Mouse (Mus musculus) ZHBTc4 (cell line): ENCODE measurements around the gene Crym.

Experiments
- DNase-seq: peaks from one replicate; pipeline ENCODE4 v3.0.0-alpha.2; 2011; ENCODE audit warnings: low read depth, low spot score

Crym gene

DNA sequence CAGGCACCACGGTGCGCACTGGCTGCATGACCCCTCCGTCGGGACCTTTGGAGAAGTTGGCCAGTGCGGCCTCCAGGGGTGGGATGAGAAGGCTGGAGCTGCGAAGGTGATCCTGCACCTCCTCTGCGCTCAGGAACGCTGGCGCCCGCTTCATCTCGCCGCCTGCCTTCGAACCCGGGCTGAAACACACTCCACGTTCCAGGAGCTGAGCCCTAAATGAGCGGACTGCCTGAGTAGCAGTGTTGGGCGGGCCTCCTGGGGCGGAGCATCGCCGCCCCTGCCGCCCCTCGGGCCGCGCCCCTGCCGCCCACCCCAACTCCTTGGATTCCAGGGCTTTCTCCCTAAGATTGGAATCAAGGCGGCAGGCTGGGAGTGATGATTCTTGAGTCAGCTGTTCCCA is at the start of gene Crym:
Gene Crym (minus strand): TSS at position 341 of the 400 bp plus-strand sequence.
- DNase-seq, result peak; percentile 63

DNA sequence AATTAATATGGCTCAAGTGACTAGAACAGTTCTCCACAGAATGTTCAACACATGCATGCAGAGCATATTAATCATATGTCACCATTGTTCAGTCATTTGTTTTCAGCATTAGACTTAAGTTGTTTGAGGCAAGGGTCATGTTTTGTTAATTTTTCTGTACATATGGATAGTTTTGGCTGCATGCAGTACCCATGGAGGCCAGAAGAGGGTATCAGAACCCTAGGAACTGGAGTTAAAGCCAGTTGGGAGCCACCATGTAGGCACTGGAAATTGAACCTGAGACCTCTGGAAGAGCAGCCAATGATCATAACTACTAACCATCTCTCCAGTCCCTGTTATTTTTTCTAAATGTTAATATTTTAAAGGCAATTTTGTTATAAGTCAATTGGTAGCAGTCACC is 39.2 kb upstream of the Crym start:
- DNase-seq, result peak; percentile 55

DNA sequence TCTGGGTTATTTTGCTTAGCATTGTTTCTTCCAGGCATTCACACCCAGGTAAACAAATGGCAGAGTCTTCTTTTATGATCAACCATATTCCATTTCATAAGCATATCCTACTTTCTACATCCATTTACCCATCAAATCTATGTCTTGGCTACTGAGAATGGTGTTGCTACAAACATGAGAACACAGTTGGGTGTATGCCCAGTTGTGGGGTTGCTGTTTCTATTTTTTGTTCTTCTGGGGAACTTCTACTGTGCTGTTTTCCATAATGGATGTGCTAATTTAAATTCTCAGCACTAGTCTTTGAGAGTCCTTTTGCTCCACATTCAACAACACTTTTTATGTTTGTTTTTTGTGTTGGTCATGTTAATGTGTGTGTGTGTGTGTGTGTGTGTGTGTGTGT is 26.6 kb upstream of the Crym start:
- no peak for DNase-seq

DNA sequence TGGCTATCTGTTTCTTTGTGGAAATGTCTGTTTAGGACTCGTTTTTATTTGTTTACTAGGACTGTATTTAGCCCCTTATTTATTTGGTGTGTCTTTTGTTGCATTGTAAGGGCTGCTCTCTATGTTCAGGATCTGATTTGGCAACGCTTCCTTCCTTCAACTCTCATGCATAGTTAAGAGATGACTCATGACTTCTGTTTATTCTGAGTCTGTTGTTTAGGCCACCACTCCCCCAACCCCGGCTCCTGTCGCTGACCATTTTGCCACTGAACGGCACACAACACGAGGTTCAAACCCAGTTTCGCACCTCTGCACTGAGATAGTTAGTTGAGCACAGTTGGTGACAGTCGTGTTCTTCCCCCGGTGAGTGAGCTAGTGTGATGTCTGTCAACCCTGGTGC is 4.1 kb upstream of the Crym start:
- DNase-seq, result no peak

DNA sequence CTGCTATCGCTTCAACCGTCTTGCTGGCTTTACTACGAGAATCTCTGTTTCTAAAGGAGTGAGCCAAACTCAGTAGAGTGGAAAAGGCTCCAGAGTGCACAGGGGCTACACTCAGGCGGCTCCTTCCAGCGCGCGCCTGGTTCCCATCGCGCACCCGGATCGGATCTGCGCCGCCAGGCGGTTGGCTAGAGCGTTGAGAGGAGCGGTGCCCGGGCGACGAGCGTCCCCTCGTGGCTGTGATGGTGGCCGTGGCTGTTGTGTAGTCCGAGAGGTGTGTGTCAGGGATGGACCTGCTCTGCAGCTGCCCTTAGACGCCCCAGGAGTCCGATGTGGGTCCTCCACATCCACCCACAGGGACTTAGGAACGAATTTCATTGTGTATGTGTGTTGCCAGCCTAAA is 1.9 kb upstream of the Crym start, which contains the start of gene Abca14:
Gene Abca14 (plus strand): TSS at position 173 of the 400 bp plus-strand sequence.
- DNase-seq, result peak; percentile 89

DNA sequence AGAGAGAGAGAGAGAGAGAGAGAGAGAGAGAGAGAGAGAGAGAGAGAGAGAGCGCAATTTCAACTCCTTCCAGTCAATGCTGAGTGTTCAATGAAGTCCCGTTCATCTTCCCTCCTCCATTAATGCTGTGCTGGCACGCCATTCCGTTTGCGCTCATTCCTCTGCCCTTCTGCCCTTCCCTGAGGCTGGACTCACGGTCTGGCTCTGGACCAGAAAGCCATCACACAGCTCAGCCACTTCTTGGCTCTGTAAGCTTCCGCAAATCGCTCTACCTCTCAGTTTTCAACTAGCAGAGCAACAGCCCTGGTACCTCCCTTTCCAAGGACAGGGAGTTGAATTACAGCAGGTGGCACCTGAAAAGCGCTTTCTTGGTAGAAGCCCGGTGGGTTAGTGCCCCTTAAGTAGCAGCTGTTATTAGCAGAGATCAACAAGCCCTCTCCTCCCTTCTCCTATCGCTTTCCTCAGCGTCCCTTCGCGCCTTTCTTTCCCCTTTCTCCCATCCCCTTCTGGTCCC is 623 bp downstream of the Crym start:
- DNase-seq, result no peak

DNA sequence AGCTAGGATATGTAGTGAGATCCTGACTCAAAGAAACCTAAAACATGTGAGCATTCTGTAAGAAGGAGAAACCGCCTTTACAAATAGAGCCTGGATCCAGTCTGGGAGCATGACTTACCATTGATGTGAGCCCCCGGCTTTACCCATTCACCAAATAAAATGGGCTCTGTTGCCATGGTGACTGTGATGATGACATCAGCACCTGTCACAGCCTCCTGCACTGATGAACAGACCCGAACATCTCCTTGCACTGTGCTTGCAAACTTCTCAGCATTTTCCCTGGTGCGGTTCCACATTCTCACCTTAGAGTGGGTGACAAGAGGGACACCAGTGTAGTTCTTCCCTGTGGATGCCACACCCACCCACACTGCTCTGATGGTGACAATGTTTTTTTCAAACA is 6.7 kb downstream of the Crym start:
- peak; percentile 14 for DNase-seq

DNA sequence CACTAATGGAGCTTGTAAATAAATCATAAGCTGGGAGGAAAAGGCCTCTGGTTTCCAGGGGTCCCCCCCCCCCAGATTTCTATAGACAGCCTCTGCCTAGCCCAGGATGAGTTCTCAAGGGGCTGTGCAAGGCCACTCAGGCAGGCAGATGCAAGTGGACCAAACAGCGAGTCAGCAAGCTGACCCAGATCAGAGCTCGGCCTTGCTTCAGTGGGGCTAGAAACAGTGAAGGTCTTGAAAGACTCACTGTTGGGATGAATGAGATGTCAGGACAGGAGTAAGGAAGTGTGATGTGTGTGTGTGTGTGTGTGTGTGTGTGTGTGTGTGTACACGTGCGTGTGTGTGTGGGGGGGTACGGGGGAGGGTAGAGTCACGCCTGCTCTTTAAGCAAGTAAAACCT is 9.1 kb downstream of the Crym start:
- DNase-seq, result no peak

DNA sequence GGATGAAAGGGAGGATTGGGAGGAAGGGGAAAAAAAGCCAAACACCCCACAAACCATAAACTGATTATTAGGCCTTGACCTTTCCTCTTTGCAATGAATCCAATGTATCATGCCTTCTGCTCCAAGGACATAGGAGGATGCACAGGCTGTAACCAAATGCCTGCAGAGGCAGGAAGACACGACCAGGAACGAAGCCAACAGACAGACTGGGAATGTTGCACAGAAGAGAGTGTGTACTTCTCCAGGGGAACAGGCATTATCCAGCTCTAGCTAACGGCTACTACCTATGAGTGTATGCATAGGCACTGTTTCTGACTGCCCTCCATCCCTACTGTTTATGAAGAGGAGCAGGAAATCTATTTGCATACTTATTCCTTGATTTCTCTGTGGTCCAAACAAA is 9.7 kb downstream of the Crym start:
- DNase-seq, result no peak

DNA sequence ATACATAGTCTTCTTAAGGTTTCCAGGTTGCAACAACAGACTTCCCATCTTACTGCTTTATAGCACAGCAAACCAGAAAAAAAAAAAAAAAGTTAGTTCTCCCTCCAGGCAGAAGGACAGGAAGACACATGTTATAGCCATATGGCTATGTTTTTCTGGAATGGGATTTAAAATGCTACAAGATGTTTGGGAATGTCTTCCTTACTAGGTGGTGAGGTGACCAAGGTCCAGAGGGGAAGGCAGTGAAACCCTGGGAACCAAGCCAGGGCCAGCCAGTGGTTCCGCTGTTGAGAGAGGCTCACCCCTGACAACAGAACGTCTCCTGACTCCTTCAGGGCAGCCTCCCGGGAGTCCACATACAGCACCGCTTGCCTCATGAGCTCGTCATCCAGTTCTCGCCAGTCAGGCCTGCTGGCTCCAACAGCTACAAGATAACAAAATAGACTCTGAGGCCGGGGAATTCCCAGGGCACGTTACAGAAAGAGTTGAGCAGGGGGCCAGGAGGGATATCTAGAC is 11.7 kb downstream of the Crym start:
- no peak for DNase-seq

DNA sequence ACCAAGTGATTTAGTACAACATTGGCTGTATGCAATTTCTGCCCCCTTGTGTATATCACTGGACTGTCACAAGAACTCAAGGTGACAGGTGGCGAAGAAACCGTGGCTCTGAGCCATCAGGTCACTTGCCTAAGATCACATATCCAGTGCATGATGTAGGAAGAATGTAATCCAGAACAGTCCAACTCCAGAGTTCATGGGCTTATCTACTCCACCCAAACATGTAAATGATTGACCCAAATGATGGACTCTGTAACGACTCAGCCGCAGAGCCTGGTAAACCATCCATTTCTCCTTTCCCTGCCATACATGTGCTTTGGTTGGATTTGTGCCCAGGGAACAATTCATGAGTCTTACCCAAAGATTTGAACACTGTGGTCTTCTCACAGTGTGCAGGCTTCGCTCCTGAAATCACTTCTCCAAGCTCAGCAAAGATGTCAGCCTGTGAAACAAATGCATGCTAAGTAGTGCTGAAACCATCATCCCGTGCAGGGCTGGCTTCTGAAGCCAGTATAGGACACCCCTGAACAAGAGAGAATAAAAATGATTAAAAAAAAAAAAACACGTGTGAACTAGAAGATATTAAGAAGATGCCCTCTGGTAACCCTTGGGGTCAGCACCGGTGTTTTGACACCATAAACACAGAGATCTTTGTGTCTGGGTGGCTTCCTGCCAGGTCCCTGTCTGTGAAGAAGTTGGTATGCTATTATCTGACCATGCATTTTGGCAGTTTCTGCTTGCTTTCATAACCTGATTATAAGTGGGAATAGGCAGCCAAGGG is 12.4 kb downstream of the Crym start:
- DNase-seq, result no peak

DNA sequence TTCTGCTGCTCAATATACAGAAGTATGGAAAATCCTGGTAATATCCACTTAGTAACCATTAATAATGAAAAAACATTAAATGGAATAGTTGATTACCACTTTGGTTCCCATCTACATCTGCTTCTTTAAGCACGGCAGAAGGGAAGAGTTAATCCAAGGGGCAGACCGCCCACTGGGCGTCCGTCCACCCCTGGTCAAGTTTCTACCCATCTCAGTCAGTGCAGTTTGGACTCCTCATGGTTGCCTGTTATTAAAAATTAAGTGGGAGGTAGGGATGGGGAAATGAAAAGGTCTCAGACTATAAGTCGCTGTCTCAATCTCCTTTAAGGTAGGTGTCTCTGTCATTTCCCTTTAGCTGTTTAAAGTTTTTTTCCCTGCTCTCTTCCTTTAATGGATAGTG is 13.0 kb downstream of the Crym start:
- DNase-seq, result no peak

DNA sequence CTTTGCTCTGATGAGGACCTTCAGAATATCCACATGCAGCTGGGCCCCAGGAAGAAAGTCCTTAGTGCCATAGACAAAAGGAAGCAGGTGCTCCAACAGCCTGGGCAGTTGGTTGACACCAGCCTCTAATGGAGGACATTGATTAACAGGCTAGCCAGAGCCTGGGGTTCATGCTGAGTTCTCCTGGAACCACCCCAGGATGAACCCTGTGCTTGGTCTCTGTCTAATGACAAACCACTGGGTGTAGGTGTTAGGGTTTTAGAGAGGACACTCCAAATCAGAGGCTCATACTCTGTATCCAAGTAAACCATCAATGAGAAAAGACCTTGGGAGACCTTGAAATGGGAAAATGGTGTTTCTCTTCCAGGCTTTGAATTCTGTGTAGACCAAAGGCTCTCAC is 19.0 kb downstream of the Crym start:
- no peak for DNase-seq

DNA sequence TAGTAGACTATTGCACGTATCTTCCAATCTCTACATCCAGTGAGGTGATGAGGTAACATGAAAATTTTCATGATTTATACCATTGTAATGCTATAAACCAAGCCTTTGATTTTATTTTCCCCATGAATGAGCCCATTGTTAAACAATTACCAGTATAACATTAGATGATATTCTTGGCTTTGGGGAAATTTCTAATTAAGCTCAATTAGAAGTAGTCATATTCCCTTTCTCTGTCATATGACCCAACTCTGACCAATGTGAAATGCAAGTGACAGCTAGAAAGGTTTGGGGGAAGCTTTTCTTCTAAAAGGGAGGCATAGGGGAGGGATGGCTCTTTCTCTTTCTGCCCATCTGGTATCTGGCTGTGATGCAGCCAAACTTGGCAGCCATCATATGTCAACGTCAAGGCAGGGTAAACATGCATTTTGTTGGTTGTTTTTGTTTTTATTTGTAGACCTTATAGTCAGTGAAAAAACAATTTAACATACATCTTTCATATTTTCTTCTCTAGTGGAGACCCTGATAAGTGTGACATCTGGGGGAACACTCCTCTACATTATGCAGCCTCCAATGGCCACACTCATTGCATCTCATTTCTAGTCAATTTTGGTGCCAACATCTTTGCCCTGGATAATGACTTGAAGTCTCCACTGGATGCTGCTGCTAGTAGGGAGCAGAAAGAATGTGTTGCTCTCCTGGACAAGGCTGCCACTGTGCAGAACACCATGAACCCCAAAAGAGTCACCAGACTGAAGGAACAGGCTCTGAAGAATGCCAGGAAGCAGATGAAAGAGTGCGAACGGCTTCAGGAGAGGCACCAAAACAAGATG is 20.3 kb downstream of the Crym start:
- no peak for DNase-seq

DNA sequence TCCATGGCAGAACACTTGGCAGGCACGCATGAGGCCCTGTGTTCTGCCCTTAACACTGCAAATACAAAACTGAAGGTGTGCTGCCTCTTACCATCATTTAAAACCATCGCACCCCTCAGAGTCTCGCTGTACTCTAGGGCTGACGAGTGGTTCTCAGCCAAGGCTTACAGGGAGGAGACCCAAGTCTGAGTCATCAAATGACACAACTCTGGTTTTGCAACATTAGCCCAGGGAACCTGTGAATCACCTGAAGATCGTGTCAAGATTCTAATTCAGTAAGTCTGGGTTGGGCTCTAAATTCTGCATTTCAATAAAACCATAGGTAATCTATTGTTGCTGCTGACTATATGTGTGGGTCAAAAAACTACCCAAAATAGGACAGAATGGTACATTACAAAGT is 21.4 kb downstream of the Crym start:
- no peak for DNase-seq

DNA sequence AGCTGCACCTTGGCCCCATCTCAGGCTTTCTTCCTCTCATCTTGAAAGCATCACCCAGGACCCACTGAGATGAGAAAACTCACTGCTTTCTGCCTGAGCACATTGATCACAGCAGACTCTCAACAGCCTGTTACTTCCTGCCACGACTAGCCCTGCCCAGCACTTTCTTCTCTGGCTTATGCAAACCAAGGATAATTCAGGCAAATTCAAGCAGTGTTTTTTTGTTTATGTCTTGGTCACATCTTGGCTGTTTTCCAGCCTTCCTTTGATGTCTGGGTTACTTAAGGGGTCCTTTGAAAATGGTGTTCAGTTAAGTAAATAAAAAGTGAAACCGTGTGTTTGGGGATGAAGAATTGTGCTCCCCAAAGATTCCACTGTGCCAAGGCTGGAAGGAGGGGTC is 23.0 kb downstream of the Crym start:
- no peak for DNase-seq

DNA sequence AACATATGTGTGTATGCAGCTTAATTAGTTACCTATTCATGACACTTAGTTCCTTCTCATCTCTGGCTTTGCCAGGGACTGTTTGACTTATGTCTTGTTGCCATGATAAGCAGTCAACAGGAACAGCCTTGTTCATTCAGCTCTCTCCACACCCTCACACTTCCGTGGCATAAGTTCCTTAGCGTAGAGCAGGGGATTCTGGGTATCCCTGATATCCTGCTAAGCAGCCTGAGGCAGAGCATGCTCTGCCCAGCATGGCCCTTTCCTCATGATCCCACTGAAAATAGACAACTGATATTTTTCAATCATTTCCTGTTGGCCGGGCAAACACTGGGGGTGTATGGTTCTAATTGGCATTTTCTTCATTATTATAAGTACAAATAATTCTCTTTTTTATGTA is 24.3 kb downstream of the Crym start:
- no peak for DNase-seq

DNA sequence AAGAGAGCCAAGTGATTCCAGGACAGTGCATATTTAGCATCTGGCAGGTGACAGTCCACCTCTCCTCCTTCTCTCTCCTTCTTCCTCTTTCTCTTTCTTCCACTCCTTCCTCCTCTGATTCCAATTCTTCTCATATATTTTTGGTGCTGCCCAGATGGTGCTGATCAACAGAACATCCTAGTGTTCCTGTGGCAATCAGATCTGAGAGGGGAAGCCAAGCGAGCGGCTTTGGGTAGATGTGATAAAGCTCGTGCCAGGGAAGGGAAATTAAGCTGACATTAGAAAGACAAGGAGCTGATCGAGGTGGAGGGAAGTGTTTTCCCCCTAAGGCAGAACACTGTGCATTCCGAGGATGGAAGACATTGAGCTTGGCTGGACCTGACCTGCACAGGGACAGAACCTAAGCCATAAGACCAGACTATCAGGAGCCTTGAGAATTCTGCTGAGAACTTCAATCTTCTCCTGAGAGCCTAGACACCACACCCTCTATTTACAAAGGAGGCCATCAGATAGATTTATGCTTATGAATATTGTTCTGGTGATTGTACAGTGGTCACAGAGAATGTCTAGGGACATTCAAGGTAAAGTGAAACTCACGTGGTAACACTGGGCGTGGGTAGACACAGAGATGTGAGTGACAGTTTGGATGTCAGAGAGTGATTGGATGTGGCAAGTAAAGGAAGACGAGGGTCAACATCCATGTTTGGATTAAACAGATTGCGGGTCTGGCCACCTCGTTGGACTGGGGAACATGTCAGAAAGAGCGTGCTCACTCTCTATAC is 27.0 kb downstream of the Crym start:
- DNase-seq, result no peak

DNA sequence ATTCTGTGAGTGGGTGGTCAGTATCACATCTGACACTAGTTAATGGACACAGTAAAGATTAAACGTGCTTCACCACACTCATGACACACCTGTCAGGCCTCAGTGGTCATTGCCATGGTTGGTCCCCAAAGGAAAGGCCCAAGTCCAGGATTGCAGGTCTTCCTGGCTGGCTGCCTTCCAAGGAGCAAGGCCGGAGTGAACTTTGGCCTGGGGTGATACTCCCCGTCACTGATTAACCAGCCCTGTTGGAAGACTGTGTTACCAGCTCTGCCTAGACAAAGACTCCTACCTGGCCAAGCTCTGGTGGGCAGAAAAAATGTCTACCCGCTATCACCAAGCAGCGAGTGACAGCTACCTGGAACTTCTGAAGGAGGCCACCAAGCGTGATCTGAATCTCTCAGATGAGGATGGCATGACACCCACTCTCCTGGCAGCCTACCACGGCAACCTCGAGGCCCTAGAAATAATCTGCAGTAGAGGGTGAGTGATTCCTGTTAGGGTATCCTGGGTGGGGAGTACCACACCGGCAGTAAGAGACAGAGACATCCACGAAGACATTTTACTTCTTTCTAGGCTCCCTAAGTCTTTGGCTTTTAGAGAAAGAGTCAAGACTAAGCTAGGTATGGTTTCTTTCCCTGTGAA is 28.2 kb downstream of the Crym start, which contains the start of gene Anks4b:
Gene Anks4b (plus strand): TSS at position 256 of the 642 bp plus-strand sequence.
- DNase-seq, result no peak

DNA sequence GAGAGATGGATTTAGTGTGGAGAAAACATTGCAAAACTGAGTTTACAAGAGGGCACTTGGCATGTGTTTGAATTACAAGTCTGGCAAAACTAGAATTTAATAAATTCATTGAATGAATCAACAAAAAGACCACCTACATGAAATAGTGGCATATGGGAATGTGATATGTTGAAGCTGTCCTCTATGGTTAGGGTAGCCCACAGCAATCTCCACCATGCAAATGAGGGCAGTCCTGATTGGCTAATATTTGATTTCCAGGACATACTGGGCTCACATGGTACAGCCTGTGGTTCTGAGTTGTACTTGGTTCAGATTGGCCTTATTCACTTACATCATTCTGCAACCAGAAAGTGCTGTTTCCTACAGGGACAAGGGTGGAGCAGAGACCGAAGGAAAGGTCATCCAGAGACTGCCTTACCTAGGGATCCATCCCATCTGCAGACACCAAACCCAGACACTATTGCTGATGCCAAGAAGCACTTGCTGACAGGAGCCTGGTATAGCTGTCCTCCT is 29.7 kb downstream of the Crym start:
- DNase-seq, result no peak
